Mouse (Mus musculus) T-helper 1 cell (primary cell): ENCODE measurements around the gene Ccdc148.

Source experiments
- in situ Hi-C: fragments of 300-600 bp; cut with MboI, MseI; formaldehyde crosslinking; loops from one replicate; pipeline ENCODE4 v1.15.1; 2025; ENCODE audit warnings: high pct_unique_total_duplicates

Ccdc148 gene

GRCm38 (mm10) chr2:59050245-59050824 is 110.1 kb downstream of the Ccdc148 start:
- in situ Hi-C loops = loop anchor here (10.0 kb wide), 1 partner anchor 414 kb away; no protein-coding TSS in a partner anchor

- in situ Hi-C loops = loop anchor here (5.0 to 10.0 kb wide), 2 partner anchors 88 to 415 kb away; no protein-coding TSS in a partner anchor
Measured at GRCm38 (mm10) chr2:59049686-59050085, 110.8 kb downstream of the Ccdc148 start.

- in situ Hi-C loops = loop anchor here (5.0 kb wide), 1 partner anchor 88 kb away; no protein-coding TSS in a partner anchor
Measured at GRCm38 (mm10) chr2:59048775-59049451, 111.6 kb downstream of the Ccdc148 start.

DNA sequence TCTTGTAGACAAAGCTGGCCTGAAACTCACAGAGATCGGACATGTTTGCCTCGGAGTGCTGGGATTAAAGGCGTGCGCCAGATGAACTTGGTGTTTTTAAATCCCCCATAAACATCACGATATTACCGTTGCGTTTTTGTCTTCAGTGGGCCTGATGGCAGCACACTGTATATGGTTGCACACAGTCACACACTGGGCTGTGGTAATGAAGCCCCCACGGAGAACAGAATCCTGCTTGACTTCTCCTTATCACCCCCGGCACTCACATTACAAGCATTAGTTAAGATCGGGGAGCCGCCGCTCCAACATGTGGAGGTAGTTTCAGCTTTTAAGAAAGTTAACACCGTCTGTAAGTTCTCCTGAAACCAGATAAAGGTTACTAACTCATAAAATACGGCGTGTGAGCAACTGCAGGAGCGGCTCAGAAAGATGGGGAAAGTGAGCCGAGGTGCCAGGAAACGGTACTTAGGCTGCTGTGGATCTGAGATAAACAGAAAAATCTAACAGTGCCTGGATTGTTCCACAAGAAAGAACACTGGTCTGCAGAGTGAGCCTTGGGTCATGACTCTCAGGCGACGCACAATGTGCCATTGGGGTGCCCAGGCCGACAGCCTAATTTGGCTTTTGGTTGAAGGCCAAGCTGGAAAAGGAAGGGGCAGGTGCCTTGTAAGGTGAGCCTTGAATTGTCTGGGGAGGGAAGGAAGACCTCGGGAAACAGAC is 117.0 kb downstream of the Ccdc148 start:
- in situ Hi-C loops = no loop called here

DNA sequence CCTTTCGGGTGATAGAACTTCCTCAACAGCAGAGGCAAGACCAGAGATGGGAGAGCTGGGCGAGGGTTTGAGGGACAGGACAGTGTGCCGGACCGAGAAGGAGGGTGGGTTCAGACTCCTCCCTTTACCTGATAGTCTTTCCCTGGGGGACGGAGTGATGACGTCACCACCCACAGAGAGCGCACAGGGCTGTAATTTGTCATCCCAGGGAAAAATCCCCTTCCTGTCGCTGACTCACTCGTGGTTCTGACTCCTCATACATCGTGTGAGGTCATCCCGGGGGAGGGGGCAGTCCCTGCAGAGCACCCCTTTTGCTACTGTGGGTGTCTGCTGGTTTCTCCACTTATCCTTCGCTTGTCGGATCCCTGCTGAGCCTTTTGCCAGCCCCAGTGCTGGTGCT is 117.9 kb downstream of the Ccdc148 start:
- in situ Hi-C loops = no loop called here

DNA sequence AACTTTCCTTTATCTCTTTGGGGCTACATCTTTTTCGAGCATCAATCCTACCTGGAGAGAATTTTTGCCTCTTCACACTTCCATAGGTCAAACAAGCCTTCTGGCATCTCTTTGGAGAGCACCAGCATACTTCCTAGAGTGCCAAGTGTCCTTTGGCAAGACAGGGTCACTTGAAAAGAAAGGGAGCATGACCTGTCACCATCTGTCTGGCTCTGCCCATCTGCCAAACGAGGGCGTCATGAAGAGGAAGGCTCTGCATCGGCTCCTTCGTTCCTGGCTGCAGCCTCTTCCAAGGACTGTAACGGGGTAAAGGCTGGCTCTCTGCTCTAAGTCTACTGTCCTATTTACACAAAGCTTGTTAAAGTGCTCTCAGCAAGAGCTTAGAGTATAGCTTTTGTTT is 124.0 kb downstream of the Ccdc148 start:
- in situ Hi-C loops = no loop called here

DNA sequence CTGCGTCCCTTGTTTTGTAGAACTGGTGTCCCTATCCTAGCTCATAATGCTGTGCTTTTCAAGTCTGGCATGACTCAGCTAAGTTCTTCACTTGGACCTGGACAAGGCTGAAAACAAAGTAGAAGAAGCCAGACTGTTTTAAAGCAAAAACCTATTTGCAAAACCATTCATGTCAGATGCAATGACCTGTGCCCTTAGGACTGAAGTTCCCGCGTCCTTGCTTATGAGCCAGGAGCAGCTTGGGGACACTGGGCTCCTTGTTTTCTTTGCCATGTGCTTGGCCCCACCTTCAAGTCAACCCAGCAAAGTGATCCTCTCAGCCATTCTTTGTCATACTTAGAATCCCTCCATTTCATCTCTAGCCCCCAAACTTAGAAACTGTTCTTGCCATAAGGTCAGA is 125.3 kb downstream of the Ccdc148 start:
- in situ Hi-C loops = no loop called here

- in situ Hi-C loops = no loop called here
Measured at GRCm38 (mm10) chr2:59034281-59034680, 126.2 kb downstream of the Ccdc148 start.

GRCm38 (mm10) chr2:59024558-59024957 is 135.9 kb downstream of the Ccdc148 start:
- in situ Hi-C loops = loop anchor here (10.0 kb wide), 1 partner anchor 410 kb away; no protein-coding TSS in a partner anchor

DNA sequence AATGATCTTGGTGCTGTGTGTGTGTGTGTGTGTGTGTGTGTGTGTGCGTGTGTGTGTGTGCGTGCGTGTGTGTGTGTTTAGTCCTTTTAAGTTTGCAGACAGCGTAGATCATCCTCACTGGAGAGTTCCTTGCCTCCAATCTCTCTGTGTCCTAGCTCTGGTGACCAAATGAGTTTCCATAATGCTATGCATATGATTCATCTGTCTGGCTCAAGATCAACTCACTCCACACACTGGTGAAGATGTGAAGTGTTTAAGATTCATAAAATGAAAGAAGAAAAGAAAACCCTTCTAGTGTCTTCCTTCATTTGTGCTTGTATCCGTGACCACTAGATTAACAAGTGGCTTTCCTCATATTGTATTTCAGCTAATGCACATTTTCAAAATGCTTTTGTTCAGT is 153.1 kb downstream of the Ccdc148 start:
- in situ Hi-C loops = no loop called here

DNA sequence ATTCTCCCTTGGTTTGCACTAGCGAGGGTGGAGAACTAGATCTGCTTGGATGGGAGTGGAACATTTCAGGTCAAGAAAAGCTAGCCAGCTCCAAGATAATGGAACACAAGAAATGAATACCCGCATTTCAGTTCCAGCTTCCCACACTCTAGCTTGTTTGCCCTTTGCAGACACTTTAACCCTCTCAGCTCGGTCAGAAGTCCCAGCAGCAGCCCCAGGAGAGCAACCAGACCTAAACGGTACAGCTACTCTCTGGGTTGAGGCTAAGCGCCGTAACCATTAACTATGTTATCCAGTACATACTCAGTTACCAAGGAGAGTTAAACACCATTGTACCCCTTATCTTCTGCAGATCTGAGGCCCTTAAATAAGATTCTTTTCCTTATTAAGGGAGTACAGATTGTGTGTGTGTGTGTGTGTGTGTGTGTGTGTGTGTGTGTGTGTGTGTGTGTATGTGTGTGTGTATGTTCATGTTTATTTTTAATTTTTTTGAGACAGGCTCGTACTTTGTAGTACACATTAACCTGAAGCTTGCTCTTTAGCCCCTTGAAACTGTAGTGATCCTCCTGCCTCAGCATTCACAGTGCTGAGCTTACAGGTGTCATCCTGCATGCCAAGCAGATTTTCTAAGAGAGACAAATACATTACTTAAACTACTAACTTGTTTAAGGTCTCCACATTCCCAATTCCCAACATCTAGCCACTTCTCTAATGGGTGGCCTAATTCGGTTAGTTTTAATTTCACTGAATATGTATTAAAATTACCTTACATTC is 153.7 kb downstream of the Ccdc148 start:
- in situ Hi-C loops = no loop called here

GRCm38 (mm10) chr2:58997151-58997550 is 163.3 kb downstream of the Ccdc148 start:
- in situ Hi-C loops = no loop called here

DNA sequence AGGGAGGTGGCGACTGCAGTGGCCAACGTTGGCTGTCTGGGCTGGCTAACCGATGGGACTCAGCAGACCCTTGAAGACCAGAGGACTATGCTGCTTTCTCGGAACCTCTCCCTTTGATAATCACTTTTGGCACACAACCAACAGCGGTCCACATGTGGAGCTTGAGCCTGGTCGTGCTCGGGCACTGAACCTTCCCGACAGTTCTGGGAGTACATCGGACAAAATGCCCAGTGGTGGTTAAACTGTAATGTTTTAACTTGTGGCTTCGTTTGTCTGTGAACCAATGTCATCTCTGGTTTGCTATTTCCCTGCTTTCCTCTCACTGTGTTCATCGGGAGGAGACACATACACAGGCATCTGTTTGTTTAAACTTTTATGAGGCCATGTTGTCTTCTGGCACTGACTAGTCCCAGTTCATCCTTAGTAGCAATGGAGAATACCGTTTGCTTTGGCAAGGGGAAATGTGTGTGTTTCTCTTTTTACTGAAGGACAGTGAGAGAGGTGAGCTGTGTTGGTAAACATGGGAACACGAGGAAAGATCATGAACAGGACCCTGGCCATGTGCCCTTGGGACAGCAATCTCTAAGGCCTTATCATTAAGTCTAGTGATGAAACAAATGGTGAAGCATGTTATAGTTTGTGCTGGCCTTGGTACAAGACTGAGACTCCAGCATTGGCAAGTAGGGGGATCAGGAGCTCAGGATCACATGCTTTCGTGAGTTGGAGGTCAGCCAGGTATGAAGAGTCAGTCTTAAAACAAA is 167.9 kb downstream of the Ccdc148 start:
- in situ Hi-C loops = no loop called here

DNA sequence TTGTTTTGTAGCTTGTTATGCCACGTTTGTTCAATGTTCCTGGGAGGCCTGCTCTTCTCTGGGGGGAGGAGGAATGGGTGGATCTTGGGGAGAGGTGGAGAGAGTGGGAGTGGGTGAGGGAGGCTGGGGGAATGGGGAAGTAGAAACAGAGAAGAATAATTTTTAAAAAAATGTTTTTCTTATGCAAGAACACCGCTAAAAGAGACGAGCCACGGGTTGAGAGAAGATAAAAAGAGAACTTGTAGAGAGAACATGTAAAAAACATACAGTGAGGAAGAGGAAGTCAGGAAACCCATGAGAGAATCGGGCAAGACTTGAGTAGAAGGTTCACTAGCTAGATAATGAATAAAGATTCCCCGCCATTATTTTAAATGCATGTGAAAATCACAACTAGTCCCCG is 182.4 kb downstream of the Ccdc148 start:
- in situ Hi-C loops = no loop called here

DNA sequence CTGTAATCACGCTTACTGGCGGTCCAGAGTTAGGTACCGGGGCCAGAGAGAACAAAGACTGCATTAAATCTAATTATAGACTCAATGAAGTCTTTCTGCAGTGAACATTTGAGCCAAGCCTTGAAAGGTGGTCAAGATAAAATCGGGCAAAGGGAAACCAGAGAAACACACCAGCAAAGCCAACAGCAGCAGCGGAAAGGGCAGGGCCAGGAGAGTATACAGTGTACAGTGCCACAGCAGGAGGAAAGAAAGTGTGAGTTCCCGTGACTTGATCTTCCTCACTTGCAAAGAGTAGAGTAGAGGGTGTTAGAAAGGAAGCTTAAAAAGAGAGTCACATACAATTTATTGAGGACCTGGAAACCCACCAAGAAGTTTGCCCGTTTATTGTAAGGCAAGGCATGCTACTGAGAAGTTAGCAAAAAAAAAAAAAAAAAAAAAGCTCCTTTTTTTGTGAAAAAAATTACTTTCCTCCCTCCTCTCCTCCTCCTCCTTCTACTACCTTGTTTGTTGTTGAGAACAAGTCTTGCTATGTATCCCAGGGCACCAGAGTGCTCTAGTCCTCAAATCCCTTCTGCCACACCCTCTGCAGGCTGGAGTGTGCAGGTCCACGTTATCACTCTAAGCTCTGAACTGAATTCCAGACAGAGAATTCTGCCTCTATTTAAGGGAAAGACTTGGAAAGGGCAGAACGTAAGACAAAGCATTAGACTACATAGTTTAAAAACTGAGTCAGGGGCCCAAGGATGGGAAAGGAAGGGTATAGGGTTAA is 188.8 kb downstream of the Ccdc148 start:
- in situ Hi-C loops = no loop called here

- in situ Hi-C loops = no loop called here
Measured at GRCm38 (mm10) chr2:58956770-58957300, 203.6 kb downstream of the Ccdc148 start.

DNA sequence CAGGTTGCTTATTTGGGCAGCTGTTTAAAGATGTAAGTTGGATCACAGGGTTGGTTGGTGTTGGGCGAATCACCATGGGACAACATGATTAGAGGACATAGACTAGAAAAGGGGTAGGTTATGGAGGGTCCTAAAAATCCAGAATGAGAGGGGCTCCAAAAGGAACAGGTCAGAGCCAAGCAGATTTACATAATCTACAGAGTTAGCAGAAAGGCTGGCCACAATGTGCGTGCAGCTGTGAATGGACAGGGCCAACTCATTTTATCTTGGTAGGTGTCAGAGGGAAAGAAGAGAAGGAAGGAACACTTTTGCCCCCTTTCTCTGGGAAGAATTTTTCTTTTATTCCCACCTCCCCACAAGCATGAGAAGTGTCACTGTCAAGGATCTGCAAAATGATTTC is 204.1 kb downstream of the Ccdc148 start:
- in situ Hi-C loops = no loop called here

DNA sequence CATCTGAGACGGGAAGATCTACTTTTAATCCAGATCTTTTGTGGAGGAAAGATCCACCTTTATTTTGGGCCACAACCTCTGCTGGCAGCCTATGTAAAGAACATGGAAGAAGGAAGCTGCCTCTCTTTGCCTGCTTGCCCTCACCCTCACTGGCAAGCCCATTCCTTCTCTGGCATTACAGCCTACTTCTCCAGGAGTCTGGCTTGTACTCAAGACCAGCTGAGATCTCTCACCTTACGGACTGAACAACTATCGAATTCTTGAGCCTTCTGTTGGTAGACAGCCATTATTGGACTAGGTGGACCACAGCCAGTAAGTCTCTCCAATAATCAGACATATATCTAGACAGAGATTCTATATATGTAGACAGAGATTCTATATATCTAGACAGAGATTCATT is 208.4 kb downstream of the Ccdc148 start:
- in situ Hi-C loops = no loop called here

DNA sequence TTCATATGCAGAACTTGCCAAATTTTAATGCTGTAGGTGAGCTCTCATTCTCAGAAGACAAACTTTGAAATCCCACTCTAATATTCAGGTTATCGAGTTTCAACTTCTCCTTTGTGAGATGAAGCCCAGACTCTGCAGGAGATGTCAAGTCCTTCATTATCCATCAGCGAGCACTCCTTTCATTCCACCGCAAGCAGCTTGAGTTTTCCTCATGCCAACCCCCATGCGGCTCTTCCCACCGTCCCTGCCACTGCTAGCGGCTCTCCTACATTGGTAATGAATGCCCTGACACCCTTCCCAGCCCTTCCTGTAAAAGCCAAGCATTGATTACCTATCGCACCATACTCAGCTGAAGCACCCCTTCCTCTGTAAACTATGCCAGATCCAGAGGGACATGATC is 211.7 kb downstream of the Ccdc148 start:
- in situ Hi-C loops = no loop called here

- in situ Hi-C loops = no loop called here
Measured at GRCm38 (mm10) chr2:58941361-58941760, 219.1 kb downstream of the Ccdc148 start.
